Mouse (Mus musculus) layer of hippocampus, adult 11-12 months (tissue): Measurements from ENCODE around the gene Iqschfp.

ENCODE experiments used
- DNase-seq: peaks from one replicate; pipeline ENCODE4 v3.0.0; 2022; ENCODE audit warnings: low spot score

Iqschfp gene

GRCm38 (mm10) chr3:67954459-67955065 lies 62.5 kb downstream of the Iqschfp start:
- no peak for DNase-seq

- DNase-seq = no peak
Observed at GRCm38 (mm10) chr3:67959672-67960071, 67.6 kb downstream of the Iqschfp start.

DNA sequence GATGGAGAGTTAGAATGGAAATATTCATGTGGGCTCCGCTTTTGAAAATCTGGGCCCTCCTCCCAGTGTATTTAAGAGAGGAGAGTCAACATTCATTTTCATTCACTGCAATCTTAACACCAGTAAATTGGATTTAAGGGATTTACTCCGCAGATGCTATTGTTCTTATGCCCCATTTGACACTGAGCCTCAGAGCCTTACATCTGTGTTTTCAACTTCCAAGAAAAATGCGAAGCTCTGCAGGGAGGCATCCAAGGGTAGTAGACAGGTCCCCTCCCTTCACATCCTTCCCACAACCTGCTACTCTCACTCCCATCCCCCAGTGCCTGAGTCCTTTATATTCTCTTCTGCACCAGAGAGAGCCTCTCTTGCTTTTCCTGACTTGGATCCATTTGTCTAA lies 68.1 kb downstream of the Iqschfp start:
- no peak for DNase-seq

DNA sequence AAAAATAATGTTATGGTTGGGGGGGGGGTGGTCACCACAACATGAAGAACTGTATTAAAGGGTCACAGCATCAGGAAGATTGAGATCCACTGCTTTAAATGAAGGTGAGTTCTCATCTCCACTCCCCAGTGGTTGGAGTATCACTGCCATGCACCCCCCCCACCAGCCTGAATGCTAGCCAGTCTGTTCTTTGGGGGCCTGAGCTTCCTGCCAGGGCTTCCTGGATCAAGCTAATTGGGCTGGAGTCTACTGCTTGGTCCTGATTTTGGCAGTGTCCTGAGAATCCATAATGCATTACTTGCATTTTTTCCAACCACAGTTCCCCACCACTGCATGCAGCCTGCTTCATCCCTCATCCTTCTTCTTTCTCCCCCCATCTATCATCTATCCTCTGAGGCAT lies 68.7 kb downstream of the Iqschfp start:
- no peak for DNase-seq

GRCm38 (mm10) chr3:67961934-67962639 lies 70.1 kb downstream of the Iqschfp start:
- no peak for DNase-seq

DNA sequence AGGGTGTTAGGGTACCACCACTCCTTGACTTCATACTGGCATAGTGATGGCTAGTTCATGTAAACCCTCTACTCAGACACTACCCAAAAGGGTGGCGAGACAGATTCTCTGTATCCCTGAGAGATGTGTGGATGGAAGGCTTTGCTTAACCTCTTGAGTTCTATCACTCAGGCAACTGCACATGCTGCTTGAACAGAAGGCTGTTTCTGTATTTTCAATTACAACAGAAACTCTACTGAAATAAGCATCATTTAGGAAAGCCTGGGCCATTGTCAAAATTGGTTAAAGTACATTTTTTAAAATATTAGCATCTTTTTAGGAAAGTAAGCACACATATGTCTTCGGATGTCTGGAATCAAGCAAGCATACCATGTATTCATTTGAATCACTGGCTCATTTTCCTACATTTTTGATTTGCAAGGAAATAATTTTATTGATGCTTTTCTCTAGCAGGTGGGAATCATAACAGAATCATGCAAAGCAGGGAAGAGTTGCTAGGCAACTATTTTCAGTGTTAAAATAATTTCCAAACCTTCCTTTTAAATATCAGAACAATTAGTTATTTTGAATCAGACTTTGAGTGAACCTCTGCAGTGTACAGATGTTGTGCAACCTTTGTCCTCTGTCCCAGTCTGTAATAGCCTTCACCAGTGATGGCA lies 82.4 kb downstream of the Iqschfp start:
- peak; percentile 34 for DNase-seq

DNA sequence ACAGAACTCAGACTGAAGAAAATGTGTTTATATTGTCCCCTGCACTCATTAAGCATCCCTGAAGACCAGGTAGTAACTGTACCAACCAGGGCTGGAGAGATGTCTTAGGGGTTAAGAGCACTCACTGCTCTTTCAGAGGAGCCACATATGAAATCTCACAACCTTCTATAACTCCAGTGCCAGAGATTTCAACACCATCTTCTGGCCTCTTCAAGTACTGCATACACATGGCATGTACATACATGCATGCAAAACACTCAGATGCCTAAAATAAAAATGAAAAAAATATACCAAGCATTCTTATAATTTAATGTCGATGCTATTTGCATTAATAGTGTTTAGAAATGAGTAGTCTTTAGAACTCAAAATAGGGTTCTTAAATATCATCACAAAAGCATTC lies 88.0 kb downstream of the Iqschfp start:
- DNase-seq = no peak

- DNase-seq = no peak
Observed at GRCm38 (mm10) chr3:67983329-67983728, 91.3 kb downstream of the Iqschfp start.

DNA sequence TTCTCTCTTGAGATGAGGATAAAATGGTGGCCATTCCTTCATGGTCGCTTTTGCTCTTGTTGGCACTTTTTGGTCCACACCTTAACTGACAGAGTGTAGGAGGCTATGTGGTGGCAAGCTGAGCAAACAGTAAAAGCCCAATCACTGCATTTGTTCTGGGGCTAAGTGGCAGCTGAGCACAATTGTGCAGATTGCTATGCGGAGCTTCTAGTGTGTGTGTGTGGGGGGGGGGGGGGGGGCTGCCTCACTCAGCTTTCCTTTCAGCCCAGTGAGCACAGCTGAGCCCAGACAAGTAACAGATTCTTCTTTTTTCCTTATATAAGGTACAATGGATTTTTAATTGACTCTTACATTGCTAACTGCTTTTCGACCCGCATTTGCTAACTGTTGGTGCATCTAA lies 110.4 kb downstream of the Iqschfp start:
- DNase-seq = no peak

GRCm38 (mm10) chr3:68012342-68012741 lies 120.3 kb downstream of the Iqschfp start:
- no peak for DNase-seq

GRCm38 (mm10) chr3:68015786-68016185 lies 123.8 kb downstream of the Iqschfp start:
- no peak for DNase-seq

DNA sequence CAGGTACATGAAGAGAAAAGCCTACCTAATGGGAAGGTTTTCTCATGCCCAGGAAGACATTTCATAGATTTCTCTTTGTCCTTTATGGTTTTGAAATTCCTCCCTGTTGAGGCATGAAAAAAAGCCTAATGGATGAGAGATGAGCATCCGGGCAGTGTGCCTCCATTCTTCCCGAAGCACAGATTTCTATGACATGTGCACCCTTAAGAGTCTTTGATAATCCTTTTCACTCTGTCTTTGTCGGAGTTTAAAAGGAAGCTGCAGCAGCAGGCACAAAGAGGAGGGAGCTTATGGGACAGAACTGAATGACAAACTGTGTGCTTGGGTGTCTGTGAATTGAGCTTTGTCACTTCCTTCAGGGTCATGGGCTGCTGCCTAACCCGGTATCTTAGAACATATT lies 127.4 kb downstream of the Iqschfp start:
- DNase-seq = no peak

GRCm38 (mm10) chr3:68036097-68036496 lies 144.1 kb downstream of the Iqschfp start:
- no peak for DNase-seq

GRCm38 (mm10) chr3:68042951-68043350 lies 150.9 kb downstream of the Iqschfp start:
- no peak for DNase-seq

GRCm38 (mm10) chr3:68045475-68046416 lies 153.7 kb downstream of the Iqschfp start:
- peak; percentile 60 for DNase-seq

DNA sequence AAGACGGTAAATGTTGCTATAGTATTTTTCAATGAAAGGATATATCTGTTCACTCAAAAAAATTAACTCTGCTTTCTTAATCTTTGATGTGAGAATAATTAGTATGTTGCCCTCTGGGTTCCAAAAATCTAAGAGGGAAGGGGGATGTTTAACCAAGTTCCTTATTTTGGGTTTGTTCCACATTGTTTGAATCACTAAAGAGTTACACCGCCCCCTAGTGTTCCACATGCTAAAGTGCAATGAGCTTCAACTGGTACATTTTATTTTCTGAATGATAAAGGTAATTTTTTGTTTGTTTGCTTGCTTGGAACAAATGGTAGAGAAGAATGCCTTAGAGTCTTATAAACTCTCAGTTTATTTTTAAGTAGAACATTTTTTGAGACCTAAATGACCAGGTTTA lies 161.5 kb downstream of the Iqschfp start:
- peak; percentile 29 for DNase-seq

- peak; percentile 42 for DNase-seq
Observed at GRCm38 (mm10) chr3:68055071-68055470, 163.0 kb downstream of the Iqschfp start.

DNA sequence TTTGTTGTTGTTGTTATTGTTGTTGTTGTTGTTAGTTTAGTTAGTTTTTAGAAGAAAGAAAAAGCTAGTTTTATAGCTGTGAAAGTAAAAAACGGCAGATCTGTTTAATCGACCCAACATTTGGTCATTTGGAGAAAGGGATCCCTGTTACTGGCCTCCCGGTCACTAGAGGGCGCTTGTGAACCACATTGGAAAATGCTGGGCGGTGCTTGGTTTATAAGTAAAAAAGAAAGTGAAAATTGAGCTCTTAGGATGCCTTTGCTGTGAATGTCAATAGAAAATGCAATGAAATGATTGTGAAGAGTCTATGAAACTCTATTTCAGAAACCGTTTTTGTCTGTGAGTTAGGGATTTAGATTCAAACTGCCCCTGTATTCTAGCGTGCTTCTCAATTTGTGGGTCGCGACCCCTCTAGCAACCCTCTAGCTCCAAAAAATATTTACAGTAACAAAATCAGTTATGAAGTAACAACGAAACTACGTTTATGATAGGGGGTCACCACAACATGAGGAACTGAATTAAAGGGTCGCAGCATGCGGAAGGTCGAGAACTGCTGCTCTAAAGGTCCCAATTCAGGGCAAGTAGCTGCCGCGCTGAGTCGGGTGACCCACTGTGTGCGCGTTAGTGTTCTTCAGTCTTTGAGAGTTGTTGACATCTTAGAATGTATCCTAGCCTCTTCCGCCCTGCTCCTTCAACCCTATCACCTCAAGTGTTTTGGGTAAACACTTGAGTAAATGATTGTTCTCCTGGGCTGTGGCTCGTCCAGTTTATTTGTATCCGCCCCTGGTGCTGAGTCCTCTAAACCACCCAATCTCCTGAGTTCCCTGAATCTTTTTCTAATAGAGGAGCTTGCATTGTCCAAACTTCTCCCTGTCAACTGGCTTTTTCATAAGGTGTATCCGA lies 164.6 kb downstream of the Iqschfp start:
- peak; percentile 77 for DNase-seq

GRCm38 (mm10) chr3:68059162-68059800 lies 167.2 kb downstream of the Iqschfp start:
- no peak for DNase-seq

DNA sequence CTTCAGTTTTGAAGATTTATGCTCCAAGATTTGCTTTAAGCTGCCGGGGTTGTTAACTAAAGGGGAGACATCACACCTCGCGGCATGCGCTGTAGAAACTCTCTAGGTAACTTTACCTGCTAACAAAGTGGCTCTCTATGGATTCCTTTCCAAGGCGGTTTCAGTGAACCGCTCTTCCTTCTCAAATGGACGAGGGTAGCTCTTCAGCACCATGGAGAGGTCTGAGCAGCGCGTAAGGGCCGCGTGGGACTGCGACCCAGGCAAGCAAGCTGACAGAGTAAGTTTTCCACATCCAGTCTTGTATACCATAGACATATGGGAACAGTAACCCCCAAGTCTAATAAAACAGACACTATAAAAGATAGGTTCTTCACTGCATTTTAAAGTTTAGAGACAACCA lies 172.7 kb downstream of the Iqschfp start, which contains the start of gene Schip1:
Gene Schip1, plus strand, starts transcription at position 72 of the 400 bp plus-strand sequence.
- DNase-seq = no peak
